Mouse (Mus musculus) liver, embryonic 16.5 days (tissue): ENCODE results near the gene Lmna. TPM values are rescaled to one million over a fixed set of nuclear protein-coding genes. Genes with fewer than 3 reads are reported as not detected.

ENCODE experiments used
- ATAC-seq: fragments of 200-750 bp; cut with Nextera tagmentation; 2 replicates; pipeline ENCODE4 v1.8.0; 2017; ENCODE audit warnings: low read depth, mild to moderate bottlenecking, moderate number of reproducible peaks, moderate library complexity
- H3K27ac ChIP-seq: fragments of 300-500 bp; sonication (generic); 2 replicates; pipeline ENCODE4 v1.5.1; 2014; ENCODE audit warnings: mild to moderate bottlenecking, low read length
- H3K27me3 ChIP-seq: fragments of 300-500 bp; sonication (generic); 2 replicates; pipeline ENCODE4 v1.6.1; 2014; ENCODE audit warnings: low read depth, low read length, mixed read lengths; ENCODE audit not compliant: control insufficient read depth, insufficient read depth
- H3K36me3 ChIP-seq: fragments of 300-500 bp; sonication (generic); 2 replicates; pipeline ENCODE4 v1.6.1; 2014; ENCODE audit warnings: mild to moderate bottlenecking; ENCODE audit not compliant: control insufficient read depth, insufficient read depth
- H3K4me1 ChIP-seq: fragments of 300-500 bp; sonication (generic); 2 replicates; pipeline ENCODE4 v1.6.1; 2014; ENCODE audit warnings: low read depth, low read length, mixed read lengths; ENCODE audit not compliant: control insufficient read depth
- H3K4me2 ChIP-seq: fragments of 300-500 bp; sonication (generic); 2 replicates; pipeline ENCODE4 v1.6.1; 2014; ENCODE audit warnings: low read depth, low read length, mixed read lengths
- H3K4me3 ChIP-seq: fragments of 300-500 bp; sonication (generic); 2 replicates; pipeline ENCODE4 v1.5.1; 2014; ENCODE audit warnings: low read depth, mild to moderate bottlenecking, low read length
- H3K9ac ChIP-seq: fragments of 300-500 bp; sonication (generic); 2 replicates; pipeline ENCODE4 v1.6.1; 2014; ENCODE audit warnings: low read depth, low read length
- H3K9me3 ChIP-seq: fragments of 300-500 bp; sonication (generic); replicated peaks from 2 replicates; pipeline ENCODE4 v1.6.1; 2016; ENCODE audit warnings: low read length; ENCODE audit not compliant: control insufficient read depth
- whole genome bisulfite sequencing: fragments of 180-500 bp; shearing (Covaris S2); extraction: QIAGEN DNeasy Blood & Tissue Kit; methylation state at CpG from one replicate; pipeline ENCODE4 v1.1.7; 2014; ENCODE audit not compliant: insufficient replicate concordance; 5-methylcytosine and 5-hydroxymethylcytosine counted together
- polyA plus RNA-seq: library from polyadenylated mRNA; unstranded; fragments of >200 nt; fragmentation: Nextera tagmentation; extraction: Ambion mirVana; gene quantifications from 2 replicates; pipeline ENCODE4 v1.2.1, GENCODE M21; 2015

Lmna gene
- polyA plus RNA-seq, 1 experiment from 2014 or later: 131 TPM

DNA sequence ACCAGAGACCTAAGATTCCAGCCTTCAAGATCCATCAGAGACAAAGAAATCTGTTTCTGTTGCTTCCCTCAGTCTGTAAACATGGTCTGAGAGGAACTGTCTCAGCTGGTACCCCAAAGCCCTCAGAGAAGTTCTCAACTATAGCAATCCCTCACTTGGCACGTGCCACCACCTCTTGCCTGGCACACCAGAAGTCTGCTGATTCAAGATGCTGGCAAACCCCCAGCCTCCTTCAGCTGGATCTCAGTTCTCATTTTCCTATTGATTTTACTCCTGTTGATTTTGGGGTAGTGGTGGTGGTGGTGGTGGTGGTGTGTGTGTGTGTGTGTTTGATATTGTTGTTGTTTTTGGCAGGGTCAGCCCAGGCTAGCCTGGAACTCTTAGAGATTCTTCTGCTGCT lies 36.2 kb downstream of the Lmna start:
- WGBS: 50% methylated on average over 1 of the region's 1 CpGs
- H3K9me3 ChIP-seq: no peaks in the 10 kb centered on the region
- H3K4me3 ChIP-seq: no peak overlapping the region
- H3K36me3 ChIP-seq: no peaks in the 10 kb centered on the region
- no peak overlapping the region for H3K27ac ChIP-seq
- H3K4me2 ChIP-seq: no peak overlapping the region
- H3K27me3 ChIP-seq: no peaks in the 10 kb centered on the region
- no peak overlapping the region for H3K9ac ChIP-seq
- ATAC-seq: no peak
- no peaks in the 10 kb centered on the region; the same call in 1 of the 2 replicates for H3K4me1 ChIP-seq

DNA sequence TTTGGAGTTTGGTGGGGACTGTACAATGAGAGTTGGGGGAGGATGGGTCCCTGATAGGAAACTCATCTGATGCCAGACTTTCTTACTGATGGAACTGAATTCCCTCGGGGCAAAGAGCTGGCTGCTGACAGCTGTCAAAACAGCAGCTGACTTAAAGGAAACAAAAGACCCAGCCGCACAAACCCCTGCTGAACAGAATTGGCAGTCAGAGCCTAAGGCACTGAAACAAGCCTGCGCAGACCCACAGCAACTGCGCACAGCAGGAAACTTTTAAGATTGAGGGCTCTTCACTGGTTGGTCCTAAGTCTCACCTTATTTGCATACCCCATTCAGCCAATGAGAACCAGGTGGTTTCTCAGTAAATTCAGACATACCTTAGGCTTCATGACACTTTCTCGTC lies 36.7 kb downstream of the Lmna start:
- H3K9ac ChIP-seq: no peak overlapping the region
- WGBS: 39% methylated on average over 5 of the region's 5 CpGs
- no peaks in the 10 kb centered on the region for H3K36me3 ChIP-seq
- H3K4me3 ChIP-seq: no peak overlapping the region
- ATAC-seq: no peak
- H3K4me2 ChIP-seq: no peak overlapping the region
- H3K9me3 ChIP-seq: no peaks in the 10 kb centered on the region
- H3K4me1 ChIP-seq: no peaks in the 10 kb centered on the region; the same call in 1 of the 2 replicates
- no peak overlapping the region for H3K27ac ChIP-seq
- H3K27me3 ChIP-seq: no peaks in the 10 kb centered on the region

DNA sequence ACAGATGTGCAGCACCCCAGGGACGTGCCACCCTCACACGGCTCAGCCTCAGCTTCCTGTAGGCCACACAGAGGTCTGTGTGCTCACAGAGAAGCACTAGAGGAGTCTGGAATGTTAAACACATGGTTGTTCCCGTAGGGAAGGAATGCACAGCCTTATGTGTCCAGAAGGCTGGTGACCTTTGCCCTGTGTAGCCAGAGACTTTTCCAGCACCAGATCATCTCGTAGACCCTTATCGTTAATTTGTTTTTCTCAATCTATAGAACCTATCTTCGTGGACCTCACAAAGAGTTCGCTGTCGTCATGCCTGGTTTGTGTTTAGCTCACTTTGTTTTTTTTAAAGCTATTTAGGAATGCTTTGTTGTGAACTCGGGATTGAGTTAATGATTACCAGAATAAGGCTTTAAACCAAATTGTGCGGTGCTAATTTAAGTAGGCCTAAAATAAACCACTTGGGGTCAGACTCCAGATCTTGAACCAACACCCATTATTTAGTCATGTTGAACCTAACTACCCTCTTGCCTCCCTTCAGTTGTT lies 38.7 kb downstream of the Lmna start:
- ATAC-seq: peak; percentile 78
- H3K4me3 ChIP-seq: no peak overlapping the region

DNA sequence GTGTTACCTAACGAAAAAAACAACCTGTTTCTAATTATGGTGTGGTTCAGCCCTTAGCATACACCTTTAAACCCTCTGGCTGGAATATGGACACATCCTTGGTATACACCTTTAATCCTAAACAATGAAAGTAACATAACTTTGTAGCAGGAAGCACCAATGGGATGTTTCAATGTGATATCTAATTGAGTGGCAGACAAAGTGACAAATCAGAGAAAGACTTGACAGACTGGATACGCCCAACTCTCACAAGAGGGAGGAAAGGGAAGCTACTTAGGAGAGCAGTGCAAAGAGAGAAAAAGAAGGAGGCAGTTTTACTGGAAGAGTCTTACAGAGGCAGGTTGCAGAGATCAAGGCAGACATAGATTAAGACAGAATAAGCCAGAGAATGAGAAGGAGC lies 40.3 kb downstream of the Lmna start:
- no peak for ATAC-seq
- WGBS: 53% methylated on average over 2 of the region's 2 CpGs
- H3K27me3 ChIP-seq: no peaks in the 10 kb centered on the region

More for the DNA sequence above, 38.7 kb downstream of the Lmna start:
- H3K4me1 ChIP-seq: peaks cover 2% of the 10 kb centered on the region; the same call in 1 of the 2 replicates
- H3K36me3 ChIP-seq: no peaks in the 10 kb centered on the region
- H3K4me2 ChIP-seq: no peak overlapping the region
- 56% methylated on average over 10 of the region's 10 CpGs for WGBS
- H3K9me3 ChIP-seq: no peaks in the 10 kb centered on the region
- H3K27me3 ChIP-seq: no peaks in the 10 kb centered on the region
- H3K27ac ChIP-seq: no peak overlapping the region; the same call in 1 of the 2 replicates
- no peak overlapping the region for H3K9ac ChIP-seq

DNA sequence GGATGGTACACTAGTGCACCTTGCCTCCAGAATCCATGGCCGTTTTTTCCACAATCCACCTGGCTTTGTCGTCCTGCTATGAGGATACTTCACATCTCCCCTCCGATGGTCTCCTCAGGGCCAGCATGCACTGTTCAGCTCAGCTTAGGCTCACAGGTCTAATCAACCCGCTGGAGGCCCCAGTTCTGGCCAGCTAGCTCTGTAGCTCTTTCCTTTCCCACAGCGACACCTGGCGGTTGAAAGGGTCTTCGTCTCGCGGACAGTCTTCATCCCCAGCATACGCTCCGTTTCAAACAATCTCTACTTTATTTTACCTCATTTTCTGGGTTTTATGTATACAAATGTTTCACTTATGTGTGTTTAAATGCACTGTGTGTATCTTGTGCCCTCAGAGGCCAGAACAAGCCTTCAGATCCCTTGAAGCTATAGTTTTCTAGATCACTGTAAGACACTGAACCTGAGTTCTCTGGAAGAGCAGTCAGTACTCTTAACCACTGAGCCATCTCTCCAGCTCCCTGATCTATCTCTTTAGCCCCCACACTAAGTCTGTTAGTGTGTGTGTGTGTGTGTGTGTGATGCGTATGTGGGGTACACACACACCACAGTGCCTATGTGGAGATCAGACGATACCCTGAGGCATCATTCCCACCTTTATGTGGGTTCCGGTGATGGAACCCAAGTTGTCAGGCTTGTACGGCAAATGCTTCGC lies 42.5 kb downstream of the Lmna start:
- ATAC-seq: peak; percentile 68
- Histone ChIP-seq H3K4me2 (no peak overlapping the region), H3K9ac (no peak overlapping the region), H3K27me3 (no peaks in the 10 kb centered on the region), H3K9me3 (no peaks in the 10 kb centered on the region), H3K4me3 (no peak overlapping the region), H3K4me1 (peaks cover 2% of the 10 kb centered on the region; the same call in 1 of the 2 replicates), H3K36me3 (no peaks in the 10 kb centered on the region), H3K27ac (no peak overlapping the region)
- WGBS: 27% methylated on average over 16 of the region's 16 CpGs

More for the DNA sequence above, 40.3 kb downstream of the Lmna start:
- Histone ChIP-seq H3K4me2 (no peak overlapping the region), H3K9ac (no peak overlapping the region), H3K36me3 (no peaks in the 10 kb centered on the region), H3K9me3 (no peaks in the 10 kb centered on the region), H3K27ac (no peak overlapping the region), H3K4me3 (no peak overlapping the region), H3K4me1 (peaks cover 2% of the 10 kb centered on the region; the same call in 1 of the 2 replicates)

DNA sequence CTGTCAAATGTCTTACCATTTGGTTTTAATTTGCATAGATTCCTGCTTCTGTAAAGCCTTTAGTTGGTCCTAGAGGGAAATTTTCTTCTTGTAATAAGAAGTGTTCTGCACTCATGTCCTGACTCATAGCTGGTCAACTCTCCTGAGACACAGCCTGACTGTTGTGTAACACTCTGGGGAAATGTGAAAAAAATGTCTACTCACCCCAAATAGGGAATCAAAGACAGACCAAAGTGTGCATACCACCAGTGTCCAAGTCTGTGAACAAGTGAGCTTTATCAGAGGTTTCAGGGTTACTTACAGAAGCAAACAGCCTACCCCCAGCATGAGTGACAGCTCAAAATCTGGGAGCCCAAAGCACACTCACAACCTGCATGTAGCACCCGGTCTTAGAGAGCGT lies 44.6 kb downstream of the Lmna start:
- peaks cover 2% of the 10 kb centered on the region; the same call in 1 of the 2 replicates for H3K4me1 ChIP-seq
- no peak for ATAC-seq
- no peak overlapping the region for H3K4me3 ChIP-seq
- no peaks in the 10 kb centered on the region for H3K36me3 ChIP-seq
- peaks cover 3% of the 10 kb centered on the region for H3K27me3 ChIP-seq
- H3K9ac ChIP-seq: no peak overlapping the region
- peak overlapping the region; percentile 9; the same call in 1 of the 2 replicates for H3K27ac ChIP-seq
- H3K9me3 ChIP-seq: no peaks in the 10 kb centered on the region
- 53% methylated on average over 2 of the region's 2 CpGs for WGBS
- H3K4me2 ChIP-seq: no peak overlapping the region

DNA sequence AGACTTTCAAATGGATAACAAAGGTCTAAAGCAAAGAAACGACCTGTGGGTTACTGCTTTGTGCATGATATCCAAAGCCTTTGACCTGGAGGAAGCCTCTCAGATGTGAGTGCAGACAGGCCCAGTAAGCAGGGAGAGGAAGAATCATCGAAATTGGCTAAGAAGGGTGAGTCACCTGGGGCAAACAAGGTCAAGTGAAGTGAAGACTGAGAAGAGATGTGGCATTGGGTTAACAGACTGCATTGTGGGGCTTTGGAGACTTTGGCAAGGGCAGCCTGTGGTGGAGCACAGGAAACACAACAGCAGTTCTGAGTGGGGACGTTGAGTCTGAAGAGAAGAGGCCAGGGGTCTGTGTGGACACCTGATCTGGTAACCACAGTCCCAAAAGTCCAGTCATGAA lies 45.3 kb downstream of the Lmna start:
- H3K4me1 ChIP-seq: peaks cover 2% of the 10 kb centered on the region; the same call in 1 of the 2 replicates
- H3K9ac ChIP-seq: no peak overlapping the region
- no peaks in the 10 kb centered on the region for H3K36me3 ChIP-seq
- ATAC-seq: no peak
- WGBS: 22% methylated on average over 3 of the region's 3 CpGs
- H3K27me3 ChIP-seq: peaks cover 5% of the 10 kb centered on the region
- H3K27ac ChIP-seq: no peak overlapping the region
- no peak overlapping the region for H3K4me2 ChIP-seq
- H3K4me3 ChIP-seq: no peak overlapping the region
- no peaks in the 10 kb centered on the region for H3K9me3 ChIP-seq

DNA sequence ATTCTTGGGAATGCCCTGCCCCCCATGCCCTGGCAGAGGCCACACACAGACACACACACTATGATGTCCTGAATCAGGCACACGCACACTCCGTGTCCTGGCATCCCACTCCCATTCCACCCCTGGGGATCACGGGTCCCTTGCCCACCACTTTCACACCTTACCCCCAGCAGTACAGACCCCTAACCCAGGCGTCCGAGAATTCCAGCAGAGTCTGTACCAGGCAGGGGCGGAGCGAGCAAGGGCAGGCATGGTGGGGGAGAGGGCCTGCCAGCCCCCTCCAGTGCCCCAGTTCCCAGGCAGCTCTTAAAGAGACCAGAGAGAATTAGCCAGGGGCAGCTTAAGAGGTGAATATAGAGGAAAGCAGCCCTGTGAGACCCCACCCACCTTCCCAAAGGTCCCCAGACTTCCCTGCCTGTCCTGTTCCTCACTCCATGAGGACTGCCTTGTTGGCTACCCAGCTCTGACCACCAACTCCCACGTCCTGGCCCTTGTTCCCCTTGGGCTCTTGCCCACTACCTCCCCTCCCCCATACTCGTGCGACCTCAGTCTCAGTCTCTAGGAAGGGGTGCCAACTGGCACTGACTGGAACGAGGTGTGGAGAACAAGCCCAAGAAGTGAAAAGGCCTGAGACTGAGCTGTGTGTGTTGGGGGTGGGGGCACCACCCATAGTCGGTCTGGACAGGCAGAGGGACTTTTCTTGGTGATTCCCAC lies 48.6 kb downstream of the Lmna start, which contains the start of gene Sema4a:
Gene Sema4a, minus strand, starts transcription at position 200 of the 714 bp plus-strand sequence.
- Histone ChIP-seq H3K27me3 (peaks cover 5% of the 10 kb centered on the region), H3K9ac (no peak within 1 kb of the TSS), H3K4me2 (no peak within 1 kb of the TSS), H3K9me3 (no peaks in the 10 kb centered on the region), H3K27ac (no peak within 1 kb of the TSS), H3K4me3 (no peak within 1 kb of the TSS), H3K4me1 (peaks cover 9% of the 10 kb centered on the region; the same call in 1 of the 2 replicates), H3K36me3 (no peaks in the 10 kb centered on the region)
- 45% methylated on average over 12 of the region's 12 CpGs for whole genome bisulfite sequencing
- no peak for ATAC-seq

DNA sequence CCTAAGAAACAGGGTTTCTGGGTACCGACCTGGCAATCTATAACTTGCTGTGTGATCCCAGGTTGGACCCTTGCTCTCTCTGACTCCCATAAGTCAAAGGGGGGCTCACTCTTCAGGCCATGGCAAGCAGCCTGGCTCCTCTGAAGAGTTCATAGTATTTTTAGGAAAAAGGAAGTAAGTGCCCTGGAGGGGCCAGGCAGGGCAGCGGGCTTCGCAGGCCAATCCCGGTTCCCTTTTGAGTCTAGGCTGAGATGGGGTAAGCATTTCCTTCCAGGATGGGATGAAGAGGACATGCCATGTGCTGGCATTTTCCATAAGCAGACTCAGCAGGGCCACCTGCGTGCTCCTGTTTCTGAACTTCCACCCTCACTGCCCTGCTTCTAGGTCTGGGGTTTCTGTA lies 49.7 kb downstream of the Lmna start:
- ATAC-seq: no peak
- Histone ChIP-seq H3K4me2 (no peak overlapping the region), H3K4me1 (peaks cover 9% of the 10 kb centered on the region; the same call in 1 of the 2 replicates), H3K27me3 (peaks cover 5% of the 10 kb centered on the region), H3K27ac (no peak overlapping the region), H3K9me3 (no peaks in the 10 kb centered on the region), H3K36me3 (no peaks in the 10 kb centered on the region), H3K9ac (no peak overlapping the region), H3K4me3 (no peak overlapping the region)
- 34% methylated on average over 5 of the region's 5 CpGs for WGBS
